Mouse (Mus musculus) liver, postnatal 0 days (tissue): ENCODE data around the gene Dbndd2.

Experiments used
- CTCF ChIP-seq: sonication (generic); IDR thresholded peaks from 2 replicates; pipeline ENCODE4 v1.5.1; 2016; ENCODE audit warnings: antibody characterized with exemption, low read depth
- EP300 ChIP-seq: IDR thresholded peaks from 2 replicates; pipeline ENCODE4 v1.6.1; 2016; ENCODE audit warnings: antibody characterized with exemption, low read depth, mild to moderate bottlenecking

DNA sequence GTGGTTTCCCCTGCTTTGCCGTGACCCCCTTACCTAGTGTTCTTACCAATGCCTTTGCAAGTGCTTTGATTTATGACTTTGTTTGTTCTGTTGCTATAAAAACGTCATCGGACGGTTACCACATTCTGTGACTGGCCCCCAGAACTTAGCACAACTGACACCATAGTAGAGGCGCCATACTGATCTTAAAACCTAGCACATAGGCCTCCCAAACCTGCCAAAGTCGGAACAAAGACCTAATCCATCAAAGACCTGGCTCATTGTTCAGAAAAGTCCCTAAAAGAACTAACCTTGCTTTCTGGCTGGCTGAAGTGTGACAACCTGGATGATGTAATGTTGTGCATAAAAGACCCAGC is 33.2 kb downstream of the Dbndd2 start:
- TF ChIP-seq EP300 (no peak), CTCF (no peak)
